25 mouse cellular contexts compared by ENCODE assay signal in the genomic region with DNA sequence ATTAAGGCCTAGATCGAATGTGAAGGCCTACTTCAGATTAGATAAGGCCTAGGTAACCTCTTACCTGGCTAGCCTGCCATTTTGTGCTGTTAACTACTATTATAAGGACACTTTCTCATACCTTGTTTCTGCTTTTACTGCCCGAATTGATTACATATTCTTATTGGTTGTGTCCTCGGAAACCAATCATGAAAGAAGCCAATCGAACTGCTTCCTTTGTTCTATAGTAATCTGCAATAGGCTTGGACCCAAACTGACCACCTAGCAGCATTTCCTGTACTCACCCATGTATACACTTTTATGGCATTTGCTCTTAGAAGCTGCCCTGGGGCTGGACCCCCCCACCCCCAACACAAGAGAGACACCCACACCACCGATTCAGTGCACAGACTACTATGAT. TPM values are rescaled to one million over a fixed set of nuclear protein-coding genes. Genes with fewer than 3 reads are reported as not detected.
DNase-seq lines count a peak whose midpoint lies in the region; ATAC-seq lines count a peak whose summit lies in the region.
"Had no signal": no experiment of that assay in that cellular context is flagged by ENCODE, and none has a peak within 500 bp of the region (broad histone marks: within the 10 kb centered on the region; RNA-seq: fewer than 3 reads in every experiment).

No protein-coding gene starts in this region.

- H3K4me1 ChIP-seq in midbrain, embryonic 11.5 days (ENCODE audit: control insufficient read depth, insufficient read depth, low read length), result no peaks in the 10 kb centered on the region
- H3K4me1 ChIP-seq in midbrain, embryonic 13.5 days (replicated peaks), result no peaks in the 10 kb centered on the region
- H3K4me1 ChIP-seq: embryonic facial prominence, embryonic 12.5 days; forebrain, embryonic 12.5 days had no signal

- DNase-seq in midbrain, embryonic 11.5 days (ENCODE audit: low spot score, missing footprints), result peak; percentile 79
- DNase-seq in NIH3T3 (ENCODE audit: low read depth), result peak; percentile 0
- no peak for DNase-seq in urinary bladder, postnatal 25 days (ENCODE audit: low spot score)
- no peak for DNase-seq in lung, postnatal 36 days
- DNase-seq: adrenal gland, adult 2 months; adrenal gland, postnatal 10 days; adrenal gland, postnatal 25 days; B cell, adult 2 months; cerebellum, adult 11 months; cerebellum, adult 18-20 months; cerebellum, adult 8-10 months; cerebellum, adult 9-11 months; cerebellum, postnatal 36 days had no signal

- no peak overlapping the region for H3K9ac ChIP-seq in midbrain, embryonic 11.5 days (ENCODE audit: low read length)
- H3K9ac ChIP-seq in midbrain, embryonic 13.5 days (replicated peaks), result no peak overlapping the region
- H3K9ac ChIP-seq: embryonic facial prominence, embryonic 12.5 days; forebrain, embryonic 12.5 days had no signal

- H3K4me3 ChIP-seq in midbrain, embryonic 11.5 days (ENCODE audit: low read depth, low read length), result no peak overlapping the region
- H3K4me3 ChIP-seq in midbrain, embryonic 13.5 days (replicated peaks), result no peak overlapping the region
- H3K4me3 ChIP-seq: embryonic facial prominence, embryonic 10.5 days; embryonic facial prominence, embryonic 12.5 days; erythroblast, embryonic 14.5 days; forebrain, embryonic 10.5 days; forebrain, embryonic 12.5 days had no signal

- no peaks in the 10 kb centered on the region for H3K36me3 ChIP-seq in midbrain, embryonic 11.5 days (ENCODE audit: control insufficient read depth, insufficient read depth, low read length)
- H3K36me3 ChIP-seq in midbrain, embryonic 13.5 days, result no peaks in the 10 kb centered on the region
- H3K36me3 ChIP-seq: embryonic facial prominence, embryonic 12.5 days; forebrain, embryonic 12.5 days; G1E had no signal

- H3K27ac ChIP-seq in midbrain, embryonic 11.5 days (ENCODE audit: low read depth, low read length), result no peak overlapping the region
- no peak overlapping the region for H3K27ac ChIP-seq in midbrain, embryonic 13.5 days
- H3K27ac ChIP-seq: embryonic facial prominence, embryonic 10.5 days; embryonic facial prominence, embryonic 12.5 days; forebrain, embryonic 10.5 days; forebrain, embryonic 12.5 days had no signal

- no peaks in the 10 kb centered on the region for H3K9me3 ChIP-seq in midbrain, embryonic 11.5 days (ENCODE audit: control insufficient read depth, low read length)
- no peaks in the 10 kb centered on the region for H3K9me3 ChIP-seq in midbrain, embryonic 13.5 days
- H3K9me3 ChIP-seq: embryonic facial prominence, embryonic 12.5 days; forebrain, embryonic 10.5 days; forebrain, embryonic 12.5 days; G1E had no signal

- H3K27me3 ChIP-seq in midbrain, embryonic 11.5 days (ENCODE audit: control insufficient read depth, insufficient read depth, low read length), result no peaks in the 10 kb centered on the region
- H3K27me3 ChIP-seq in midbrain, embryonic 13.5 days, result 0 out of 2 replicates have a peak, but pooled peaks cover 3% of the 10 kb centered on the region
- H3K27me3 ChIP-seq: CH12.LX; embryonic facial prominence, embryonic 12.5 days; forebrain, embryonic 12.5 days had no signal

- no peak for ATAC-seq in midbrain, embryonic 11.5 days (ENCODE audit: low FRiP score)
- no peak for ATAC-seq in midbrain, embryonic 13.5 days
- ATAC-seq: CD4-positive, CD25-positive, alpha-beta regulatory T cell, adult 4 months; forebrain, embryonic 14.5 days; forebrain, embryonic 16.5 days had no signal

- 80% methylated on average over 5 of the region's 5 CpGs for WGBS in midbrain, embryonic 11.5 days
- 74% methylated on average over 5 of the region's 5 CpGs for WGBS in midbrain, embryonic 13.5 days

- no peak overlapping the region for H3K4me2 ChIP-seq in midbrain, embryonic 11.5 days
- H3K4me2 ChIP-seq in midbrain, embryonic 13.5 days (replicated peaks), result no peak overlapping the region
- H3K4me2 ChIP-seq: embryonic facial prominence, embryonic 12.5 days; forebrain, embryonic 12.5 days had no signal

RNA-seq across cellular contexts. Expression of gene E030030I06Rik, which starts 6.1 kb away (rescaled TPM):
- polyA plus RNA-seq in midbrain, embryonic 11.5 days (2014; fragmentation: Nextera tagmentation; extraction: Ambion mirVana), result 24.8 and 29.2 TPM in 2 replicates
- polyA plus RNA-seq in midbrain, embryonic 13.5 days (2015; fragmentation: Nextera tagmentation; extraction: Ambion mirVana), result 8.6 and 9.6 TPM in 2 replicates
- polyA plus RNA-seq: erythroblast, embryonic 14.5 days had no signal

RNA-seq across cellular contexts. Expression of gene Raet1e, which starts 15.4 kb away (rescaled TPM):
- 18.1 and 18.4 TPM in 2 replicates for polyA plus RNA-seq in midbrain, embryonic 11.5 days (2014; fragmentation: Nextera tagmentation; extraction: Ambion mirVana)
- 2.3 and 2.7 TPM in 2 replicates for polyA plus RNA-seq in midbrain, embryonic 13.5 days (2015; fragmentation: Nextera tagmentation; extraction: Ambion mirVana)
- polyA plus RNA-seq: CD4-positive, CD25-positive, alpha-beta regulatory T cell, adult 4 months; erythroblast, embryonic 14.5 days; frontal cortex, adult 2 months had no signal

RNA-seq across cellular contexts. Expression of gene H60b, which starts 15.5 kb away (rescaled TPM):
- 1.00 and 1.0 TPM in 2 replicates for polyA plus RNA-seq in midbrain, embryonic 11.5 days (2014; fragmentation: Nextera tagmentation; extraction: Ambion mirVana)
- 1.4 and 1.5 TPM in 2 replicates for polyA plus RNA-seq in midbrain, embryonic 13.5 days (2015; fragmentation: Nextera tagmentation; extraction: Ambion mirVana)
- polyA plus RNA-seq: erythroblast, embryonic 14.5 days; G1E had no signal

Comparison
In these comparisons a context has a peak if more than half of its experiments do, and no peak if none do; other contexts are left out.
1. DNase-seq: peak in midbrain, embryonic 11.5 days (single experiment) and NIH3T3 (single experiment); none in urinary bladder, postnatal 25 days (single experiment) and lung, postnatal 36 days (single experiment).